Mouse (Mus musculus) ovary, postnatal 14 days (tissue): ENCODE measurements around the gene Ranbp17.
A peak's percentile ranks its signal among the peaks of the same experiment; 100 is the strongest.
"Not testable (repeated sequence)": the region's sequence is repeated elsewhere in the genome, so short reads cannot be mapped to it uniquely, and the experiment has no call there.

ENCODE experiments used
- DNase-seq: peaks from one replicate; pipeline ENCODE4 v3.0.0; 2022; ENCODE audit warnings: low spot score

Gene Ranbp17

GRCm38 (mm10) chr11:33513376-33513991 lies at the start of gene Ranbp17:
Gene Ranbp17, minus strand, starts transcription at chr11:33513746.
- DNase-seq, result peak; percentile 47

GRCm38 (mm10) chr11:33554123-33554522 lies 40.6 kb upstream of the Ranbp17 start:
- DNase-seq, result peak; percentile 1

- DNase-seq, result no peak
These were observed 37.5 kb upstream of the Ranbp17 start for GRCm38 (mm10) chr11:33550861-33551560.

GRCm38 (mm10) chr11:33547386-33547785 lies 33.8 kb upstream of the Ranbp17 start:
- DNase-seq, result no peak

- no peak for DNase-seq
These were observed 31.4 kb upstream of the Ranbp17 start for GRCm38 (mm10) chr11:33544945-33545344.

GRCm38 (mm10) chr11:33544121-33544520 lies 30.6 kb upstream of the Ranbp17 start:
- no peak for DNase-seq

- no peak for DNase-seq
These were observed 24.0 kb upstream of the Ranbp17 start for GRCm38 (mm10) chr11:33537390-33538125.

GRCm38 (mm10) chr11:33536636-33537035 lies 23.1 kb upstream of the Ranbp17 start:
- no peak for DNase-seq

GRCm38 (mm10) chr11:33534541-33534940 lies 21.0 kb upstream of the Ranbp17 start:
- no peak for DNase-seq

GRCm38 (mm10) chr11:33533577-33533976 lies 20.0 kb upstream of the Ranbp17 start:
- DNase-seq, result no peak

GRCm38 (mm10) chr11:33529576-33529975 lies 16.0 kb upstream of the Ranbp17 start:
- DNase-seq, result no peak

- peak; percentile 49 for DNase-seq
These were observed 631 bp downstream of the Ranbp17 start for GRCm38 (mm10) chr11:33512854-33513375.

GRCm38 (mm10) chr11:33509401-33509800 lies 4.1 kb downstream of the Ranbp17 start:
- no peak for DNase-seq

- DNase-seq, result no peak
These were observed 27.8 kb downstream of the Ranbp17 start for GRCm38 (mm10) chr11:33485746-33486145.

GRCm38 (mm10) chr11:33480410-33480809 lies 33.1 kb downstream of the Ranbp17 start:
- no peak for DNase-seq

- DNase-seq, result no peak
These were observed 34.3 kb downstream of the Ranbp17 start for GRCm38 (mm10) chr11:33479209-33479608.

- DNase-seq, result no peak
These were observed 36.9 kb downstream of the Ranbp17 start for GRCm38 (mm10) chr11:33476634-33477033.

GRCm38 (mm10) chr11:33461172-33461571 lies 52.4 kb downstream of the Ranbp17 start:
- DNase-seq, result no peak

- no peak for DNase-seq
These were observed 59.5 kb downstream of the Ranbp17 start for GRCm38 (mm10) chr11:33454069-33454468.

- no peak for DNase-seq
These were observed 79.7 kb downstream of the Ranbp17 start for GRCm38 (mm10) chr11:33433813-33434212.

GRCm38 (mm10) chr11:33428238-33428637 lies 85.3 kb downstream of the Ranbp17 start:
- not testable (repeated sequence) for DNase-seq

- DNase-seq, result not testable (repeated sequence)
These were observed 85.8 kb downstream of the Ranbp17 start for GRCm38 (mm10) chr11:33427789-33428188.

- no peak for DNase-seq
These were observed 91.3 kb downstream of the Ranbp17 start for GRCm38 (mm10) chr11:33422226-33422625.
